Mouse (Mus musculus): ENCODE measurements at regions not wholly inside any gene's neighbourhood (a gene's known extent, or its start where the extent isn't known, plus 50 kb on each side); places are given as distances from the start of the nearest gene placed in this dataset.
A peak's percentile ranks its signal among the peaks of the same experiment; 100 is the strongest.

- 35% methylated on average over 7 of the region's 7 CpGs for WGBS
- Histone ChIP-seq H3K4me1 (ENCODE audit: insufficient read depth) (no peaks in the 10 kb centered on the region), H3K36me3 (ENCODE audit: insufficient read depth) (no peaks in the 10 kb centered on the region), H3K4me3 (ENCODE audit: low read depth, low read length) (no peak overlapping the region), H3K4me2 (no peak overlapping the region), H3K27me3 (ENCODE audit: insufficient read depth, low read length) (no peaks in the 10 kb centered on the region), H3K9ac (no peak overlapping the region), H3K27ac (ENCODE audit: low read depth) (no peak overlapping the region), H3K9me3 (ENCODE audit: low read depth, low read length) (no peaks in the 10 kb centered on the region)
- TF ChIP-seq CTCF (IDR thresholded peaks at IDR 0.05; ENCODE audit: low read depth), result no peak
- no peak for ATAC-seq (ENCODE audit: insufficient read depth)
- DNase-seq, result no peak
Measured at GRCm38 (mm10) chrX:49387439-49387838, 76.3 kb upstream of the Arhgap36 start.

GRCm38 (mm10) chrX:49377067-49377466, 86.7 kb upstream of the Arhgap36 start:
- Histone ChIP-seq H3K36me3 (ENCODE audit: insufficient read depth) (no peaks in the 10 kb centered on the region), H3K4me3 (ENCODE audit: low read depth, low read length) (no peak overlapping the region), H3K9me3 (ENCODE audit: low read depth, low read length) (no peaks in the 10 kb centered on the region), H3K27ac (ENCODE audit: low read depth) (no peak overlapping the region), H3K27me3 (ENCODE audit: insufficient read depth, low read length) (no peaks in the 10 kb centered on the region), H3K4me1 (ENCODE audit: insufficient read depth) (no peaks in the 10 kb centered on the region), H3K4me2 (no peak overlapping the region), H3K9ac (no peak overlapping the region)
- no peak for ATAC-seq (ENCODE audit: insufficient read depth)
- peak; percentile 43 for TF ChIP-seq CTCF (IDR thresholded peaks at IDR 0.05; ENCODE audit: low read depth)
- DNase-seq, result peak; percentile 36
- WGBS, result 19% methylated on average over 8 of the region's 8 CpGs

- no peaks in the 10 kb centered on the region for H3K36me3 ChIP-seq (ENCODE audit: insufficient read depth)
- ATAC-seq (ENCODE audit: insufficient read depth), result no peak
- TF ChIP-seq CTCF (IDR thresholded peaks at IDR 0.05; ENCODE audit: low read depth), result no peak
- H3K9me3 ChIP-seq (ENCODE audit: low read depth, low read length), result no peaks in the 10 kb centered on the region
- no peak overlapping the region for H3K27ac ChIP-seq (ENCODE audit: low read depth)
- H3K27me3 ChIP-seq (ENCODE audit: insufficient read depth, low read length), result no peaks in the 10 kb centered on the region
- no peak overlapping the region for H3K4me2 ChIP-seq
- no peaks in the 10 kb centered on the region for H3K4me1 ChIP-seq (ENCODE audit: insufficient read depth)
- no peak overlapping the region for H3K4me3 ChIP-seq (ENCODE audit: low read depth, low read length)
- 33% methylated on average over 2 of the region's 2 CpGs for WGBS
- H3K9ac ChIP-seq, result no peak overlapping the region
- DNase-seq, result no peak
Measured at GRCm38 (mm10) chrX:49370384-49370783, 82.3 kb upstream of the Enox2 start.

GRCm38 (mm10) chrX:49369404-49369803, 81.3 kb upstream of the Enox2 start:
- no peak for DNase-seq
- Histone ChIP-seq H3K4me2 (no peak overlapping the region), H3K27me3 (ENCODE audit: insufficient read depth, low read length) (no peaks in the 10 kb centered on the region), H3K36me3 (ENCODE audit: insufficient read depth) (no peaks in the 10 kb centered on the region), H3K9ac (no peak overlapping the region), H3K27ac (ENCODE audit: low read depth) (no peak overlapping the region), H3K4me3 (ENCODE audit: low read depth, low read length) (no peak overlapping the region), H3K9me3 (ENCODE audit: low read depth, low read length) (no peaks in the 10 kb centered on the region), H3K4me1 (ENCODE audit: insufficient read depth) (no peaks in the 10 kb centered on the region)
- no peak for TF ChIP-seq CTCF (IDR thresholded peaks at IDR 0.05; ENCODE audit: low read depth)
- 72% methylated on average over 9 of the region's 9 CpGs for WGBS
- ATAC-seq (ENCODE audit: insufficient read depth), result no peak

- Histone ChIP-seq H3K4me3 (ENCODE audit: low read depth, low read length) (no peak overlapping the region), H3K36me3 (ENCODE audit: insufficient read depth) (no peaks in the 10 kb centered on the region), H3K27ac (ENCODE audit: low read depth) (no peak overlapping the region), H3K4me2 (no peak overlapping the region), H3K4me1 (ENCODE audit: insufficient read depth) (no peaks in the 10 kb centered on the region), H3K9me3 (ENCODE audit: low read depth, low read length) (no peaks in the 10 kb centered on the region), H3K9ac (no peak overlapping the region), H3K27me3 (ENCODE audit: insufficient read depth, low read length) (no peaks in the 10 kb centered on the region)
- TF ChIP-seq CTCF (IDR thresholded peaks at IDR 0.05; ENCODE audit: low read depth), result 0 out of 2 replicates have a peak, but pooled peaks have one; percentile 8
- DNase-seq (peak; percentile 27), ATAC-seq (ENCODE audit: insufficient read depth) (no peak)
Measured at GRCm38 (mm10) chrX:49346451-49346850, 58.4 kb upstream of the Enox2 start.

All from lung, embryonic 14.5 days (tissue).